Mouse (Mus musculus) limb, embryonic 15.5 days (tissue): ENCODE measurements at regions not wholly inside any gene's neighbourhood (a gene's known extent, or its start where the extent isn't known, plus 50 kb on each side); places are given as distances from the start of the nearest gene placed in this dataset.

ENCODE experiments used
- ATAC-seq: fragments of 200-750 bp; cut with Nextera tagmentation; 2 replicates; pipeline ENCODE4 v1.8.0; 2017; ENCODE audit warnings: low read depth, moderate TSS enrichment; ENCODE audit not compliant: insufficient number of reproducible peaks, low FRiP score, low TSS enrichment
- H3K27ac ChIP-seq: fragments of 300-500 bp; sonication (generic); 2 replicates; pipeline ENCODE4 v1.5.1; 2015; ENCODE audit warnings: moderate library complexity, mild to moderate bottlenecking, inconsistent platforms
- H3K27me3 ChIP-seq: fragments of 300-500 bp; sonication (generic); 2 replicates; pipeline ENCODE4 v1.6.1; 2015; ENCODE audit warnings: inconsistent platforms
- H3K36me3 ChIP-seq: fragments of 300-500 bp; sonication (generic); 2 replicates; pipeline ENCODE4 v1.6.1; 2015; ENCODE audit warnings: inconsistent platforms
- H3K4me1 ChIP-seq: fragments of 300-500 bp; sonication (generic); 2 replicates; pipeline ENCODE4 v1.6.1; 2015; ENCODE audit warnings: inconsistent platforms
- H3K4me2 ChIP-seq: fragments of 300-500 bp; sonication (generic); 2 replicates; pipeline ENCODE4 v1.6.1; 2015; ENCODE audit warnings: mild to moderate bottlenecking, inconsistent platforms
- H3K4me3 ChIP-seq: fragments of 300-500 bp; sonication (generic); 2 replicates; pipeline ENCODE4 v1.5.1; 2015; ENCODE audit warnings: mild to moderate bottlenecking, inconsistent platforms
- H3K9ac ChIP-seq: fragments of 300-500 bp; sonication (generic); 2 replicates; pipeline ENCODE4 v1.6.1; 2015; ENCODE audit warnings: inconsistent platforms
- H3K9me3 ChIP-seq: fragments of 300-500 bp; sonication (generic); 2 replicates; pipeline ENCODE4 v1.6.1; 2016; ENCODE audit warnings: inconsistent platforms
- WGBS: fragments of 180-500 bp; shearing (Covaris S2); methylation state at CpG from one replicate; pipeline ENCODE4 v1.1.7; 2015; 5-methylcytosine and 5-hydroxymethylcytosine counted together

DNA sequence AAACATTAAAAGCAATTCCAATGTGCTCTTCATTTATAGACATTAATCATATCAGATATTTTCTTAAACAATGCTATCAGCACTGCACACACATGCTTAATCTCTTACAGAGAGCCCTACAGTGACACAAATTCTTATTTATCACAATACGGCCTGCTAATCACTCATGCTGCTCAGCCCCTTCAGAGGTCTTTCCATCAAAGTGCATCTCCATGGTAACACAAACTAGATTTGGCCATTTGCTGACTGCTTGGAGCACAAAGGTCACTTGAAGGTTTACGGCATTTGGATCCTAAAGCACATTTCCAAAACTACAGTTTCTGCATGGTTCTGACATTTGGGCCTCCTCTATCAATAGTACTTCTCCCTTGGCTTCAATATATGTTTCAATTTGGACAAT is 77.6 kb upstream of the Myo3a start:
- Histone ChIP-seq H3K36me3 (no peaks in the 10 kb centered on the region), H3K27ac (no peak overlapping the region), H3K4me2 (no peak overlapping the region), H3K9me3 (no peaks in the 10 kb centered on the region), H3K9ac (no peak overlapping the region), H3K4me3 (no peak overlapping the region), H3K27me3 (no peaks in the 10 kb centered on the region), H3K4me1 (no peaks in the 10 kb centered on the region)
- WGBS: 40% methylated on average over 2 of the region's 2 CpGs
- no peak for ATAC-seq

DNA sequence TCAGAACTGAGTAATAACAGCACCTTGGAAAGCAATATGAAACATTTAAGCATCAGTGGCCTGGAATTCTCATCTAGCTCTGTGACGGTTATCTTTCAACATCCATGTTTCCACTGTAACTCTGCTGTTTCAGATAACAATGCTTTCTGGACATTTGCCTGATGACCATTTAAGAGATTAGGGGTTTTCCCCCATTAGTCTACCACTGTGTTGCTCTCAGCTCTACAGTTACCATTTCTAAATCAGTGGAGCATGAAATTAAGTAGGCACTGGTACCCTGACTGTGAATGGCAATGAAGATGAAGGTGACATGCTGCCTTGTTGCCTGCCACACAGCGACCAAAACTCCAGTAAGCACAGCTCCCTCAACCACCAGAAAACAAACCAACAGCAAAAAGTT is 70.7 kb upstream of the Myo3a start:
- WGBS: 77% methylated on average over 2 of the region's 2 CpGs
- ATAC-seq: no peak
- no peaks in the 10 kb centered on the region for H3K4me1 ChIP-seq
- no peak overlapping the region for H3K4me2 ChIP-seq
- H3K9ac ChIP-seq: no peak overlapping the region
- no peak overlapping the region for H3K27ac ChIP-seq
- no peaks in the 10 kb centered on the region for H3K36me3 ChIP-seq
- no peaks in the 10 kb centered on the region for H3K9me3 ChIP-seq
- no peaks in the 10 kb centered on the region for H3K27me3 ChIP-seq
- H3K4me3 ChIP-seq: no peak overlapping the region

DNA sequence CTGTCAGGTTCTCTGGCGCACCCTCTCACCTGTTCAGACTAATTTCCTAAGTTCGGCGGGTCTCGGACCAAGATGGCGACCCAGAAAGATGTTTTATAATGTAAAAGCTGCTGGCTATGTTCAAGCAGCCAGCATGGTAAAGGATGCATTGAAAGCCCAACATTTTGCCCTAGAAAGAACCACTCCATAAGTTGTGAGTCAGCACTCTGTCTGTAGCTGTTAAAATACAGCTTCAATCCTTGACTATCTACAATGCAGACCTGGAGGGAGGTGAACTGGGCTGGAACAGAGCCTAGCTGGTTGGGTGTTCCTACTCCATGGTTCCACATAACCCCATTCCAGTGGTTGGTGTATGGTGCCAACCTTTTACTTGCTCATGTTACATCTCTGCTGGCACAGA is 61.9 kb upstream of the Myo3a start:
- H3K4me2 ChIP-seq: no peak overlapping the region
- WGBS: 90% methylated on average over 5 of the region's 5 CpGs
- ATAC-seq: no peak
- H3K36me3 ChIP-seq: no peaks in the 10 kb centered on the region
- no peak overlapping the region for H3K9ac ChIP-seq
- no peak overlapping the region for H3K27ac ChIP-seq
- H3K27me3 ChIP-seq: no peaks in the 10 kb centered on the region
- no peaks in the 10 kb centered on the region for H3K9me3 ChIP-seq
- no peak overlapping the region for H3K4me3 ChIP-seq
- H3K4me1 ChIP-seq: no peaks in the 10 kb centered on the region

DNA sequence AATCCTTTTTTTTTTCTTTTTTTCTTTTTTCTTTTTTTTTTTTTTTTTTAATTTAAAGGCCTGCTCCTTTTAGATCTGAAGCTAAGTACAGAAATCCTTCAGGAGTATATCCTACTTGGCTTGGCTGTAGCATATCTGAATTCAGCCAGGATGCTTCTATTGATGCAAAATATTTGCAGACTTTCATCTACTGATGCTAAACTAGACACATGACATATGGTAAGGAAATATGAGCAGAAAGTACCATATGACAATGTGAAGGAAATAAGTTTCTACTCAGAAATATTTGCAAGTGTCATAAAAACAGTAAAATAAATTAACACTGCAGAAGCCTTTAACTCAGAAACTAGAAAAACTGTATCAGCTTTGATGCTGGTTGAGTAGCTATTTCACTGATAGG is 61.4 kb upstream of the Myo3a start:
- H3K4me3 ChIP-seq: no peak overlapping the region
- H3K4me1 ChIP-seq: no peaks in the 10 kb centered on the region
- H3K27ac ChIP-seq: no peak overlapping the region
- no peaks in the 10 kb centered on the region for H3K36me3 ChIP-seq
- no peaks in the 10 kb centered on the region for H3K9me3 ChIP-seq
- H3K27me3 ChIP-seq: no peaks in the 10 kb centered on the region
- no peak overlapping the region for H3K4me2 ChIP-seq
- ATAC-seq: no peak
- H3K9ac ChIP-seq: no peak overlapping the region
